Mouse (Mus musculus): ENCODE results near the gene Chtop.

Gene Chtop

GRCm38 (mm10) chr3:90465081-90465685, 44.1 kb downstream of the Chtop start:
- DNase-seq (ENCODE audit: low spot score in 2 of 2): peak; percentile 15 to 49

- DNase-seq (ENCODE audit: low spot score in 2 of 2): peak in 1 of 2 experiments; percentile 25
These were observed 44.7 kb downstream of the Chtop start for GRCm38 (mm10) chr3:90464552-90465080.

GRCm38 (mm10) chr3:90462579-90462978, 46.7 kb downstream of the Chtop start:
- DNase-seq (ENCODE audit: low spot score in 2 of 2): no peak

- DNase-seq (ENCODE audit: low spot score in 2 of 2): no peak
These were observed 47.4 kb downstream of the Chtop start for GRCm38 (mm10) chr3:90461935-90462334.

GRCm38 (mm10) chr3:90460315-90460714, 49.0 kb downstream of the Chtop start:
- DNase-seq (ENCODE audit: low spot score in 2 of 2): no peak

- DNase-seq (ENCODE audit: low spot score in 2 of 2): no peak
These were observed 49.6 kb downstream of the Chtop start for GRCm38 (mm10) chr3:90459727-90460126.

GRCm38 (mm10) chr3:90454931-90455330, 54.4 kb downstream of the Chtop start:
- DNase-seq (ENCODE audit: low spot score in 2 of 2): no peak

- no peak for DNase-seq (ENCODE audit: low spot score in 2 of 2)
These were observed 57.8 kb downstream of the Chtop start for GRCm38 (mm10) chr3:90451396-90452095.

- DNase-seq (ENCODE audit: low spot score in 2 of 2): no peak
These were observed 58.4 kb downstream of the Chtop start for GRCm38 (mm10) chr3:90450874-90451273.
